Mouse (Mus musculus): ENCODE data around the gene Cpsf3. TPM values are rescaled to one million over a fixed set of nuclear protein-coding genes. Genes with fewer than 3 reads are reported as not detected.

Cpsf3 gene
- polyA plus RNA-seq, 1 experiment from 2014 or later = 112 TPM

DNA sequence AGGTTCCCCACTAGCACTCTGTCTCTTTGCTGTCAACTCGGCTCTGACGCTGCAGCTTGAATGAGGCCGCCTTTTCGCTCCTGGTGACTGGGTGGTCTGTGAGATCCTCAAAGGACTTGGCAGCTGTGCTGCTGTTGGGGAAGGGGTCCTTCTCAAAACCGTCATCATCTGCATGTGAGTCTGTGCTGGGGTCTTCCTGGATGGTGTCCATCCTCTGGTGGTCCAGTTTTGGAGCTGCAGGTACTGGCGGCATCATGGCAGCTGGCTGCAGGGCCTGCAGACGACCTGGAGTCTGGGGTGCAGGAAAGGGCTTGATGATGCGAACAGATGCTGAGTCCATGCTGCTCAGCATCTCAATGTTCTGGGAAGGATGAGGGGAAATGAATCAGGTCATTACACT lies 40.1 kb downstream of the Cpsf3 start:
- no peak for ATAC-seq (ENCODE audit: low read depth)
- H3K27me3 ChIP-seq (ENCODE audit: control insufficient read depth, insufficient read depth, low read depth, low read length) = no peaks in the 10 kb centered on the region
- H3K36me3 ChIP-seq (ENCODE audit: control insufficient read depth, insufficient read depth, low read length) = peaks cover 40% of the 10 kb centered on the region
- H3K4me1 ChIP-seq (replicated peaks; ENCODE audit: control insufficient read depth, insufficient read depth, low read length) = no peaks in the 10 kb centered on the region
- no peak overlapping the region for H3K9ac ChIP-seq (ENCODE audit: low read length)
- 89% methylated on average over 8 of the region's 8 CpGs for WGBS
- no peaks in the 10 kb centered on the region for H3K9me3 ChIP-seq (ENCODE audit: control insufficient read depth, low read length)
- no peak overlapping the region for H3K4me2 ChIP-seq (ENCODE audit: low read depth, low read length)
- H3K27ac ChIP-seq (ENCODE audit: low read length) = no peak overlapping the region
- no peak overlapping the region for H3K4me3 ChIP-seq (ENCODE audit: low read length)

DNA sequence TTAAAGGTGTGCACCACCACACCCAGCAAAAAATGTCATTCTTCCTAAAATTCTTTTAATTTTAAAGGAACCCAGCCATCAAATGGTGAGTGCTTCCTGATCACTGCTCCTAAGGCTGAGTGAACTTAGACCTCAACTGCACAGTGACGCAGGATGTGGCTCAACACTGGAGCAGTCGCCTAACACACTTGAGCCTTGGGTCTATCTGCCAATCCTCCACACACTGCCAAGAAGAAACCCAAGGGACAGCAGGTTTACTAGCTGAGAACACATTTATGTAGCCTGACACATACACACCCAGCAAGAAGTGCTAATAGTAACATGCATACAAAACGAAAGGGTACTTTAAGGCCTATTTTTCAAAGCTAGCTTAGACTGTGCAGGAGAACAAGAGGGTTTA lies 41.1 kb downstream of the Cpsf3 start:
- WGBS = 92% methylated on average over 3 of the region's 3 CpGs
- no peak overlapping the region for H3K9ac ChIP-seq (ENCODE audit: low read length)
- peak overlapping the region; percentile 55; the same call in 1 of the 2 replicates for H3K27ac ChIP-seq (ENCODE audit: low read length)
- no peak overlapping the region for H3K4me2 ChIP-seq (ENCODE audit: low read depth, low read length)
- no peaks in the 10 kb centered on the region for H3K27me3 ChIP-seq (ENCODE audit: control insufficient read depth, insufficient read depth, low read depth, low read length)
- ATAC-seq (ENCODE audit: low read depth) = no peak
- no peak overlapping the region for H3K4me3 ChIP-seq (ENCODE audit: low read length)
- no peaks in the 10 kb centered on the region for H3K9me3 ChIP-seq (ENCODE audit: control insufficient read depth, low read length)
- peaks cover 45% of the 10 kb centered on the region for H3K36me3 ChIP-seq (ENCODE audit: control insufficient read depth, insufficient read depth, low read length)
- H3K4me1 ChIP-seq (replicated peaks; ENCODE audit: control insufficient read depth, insufficient read depth, low read length) = no peaks in the 10 kb centered on the region

DNA sequence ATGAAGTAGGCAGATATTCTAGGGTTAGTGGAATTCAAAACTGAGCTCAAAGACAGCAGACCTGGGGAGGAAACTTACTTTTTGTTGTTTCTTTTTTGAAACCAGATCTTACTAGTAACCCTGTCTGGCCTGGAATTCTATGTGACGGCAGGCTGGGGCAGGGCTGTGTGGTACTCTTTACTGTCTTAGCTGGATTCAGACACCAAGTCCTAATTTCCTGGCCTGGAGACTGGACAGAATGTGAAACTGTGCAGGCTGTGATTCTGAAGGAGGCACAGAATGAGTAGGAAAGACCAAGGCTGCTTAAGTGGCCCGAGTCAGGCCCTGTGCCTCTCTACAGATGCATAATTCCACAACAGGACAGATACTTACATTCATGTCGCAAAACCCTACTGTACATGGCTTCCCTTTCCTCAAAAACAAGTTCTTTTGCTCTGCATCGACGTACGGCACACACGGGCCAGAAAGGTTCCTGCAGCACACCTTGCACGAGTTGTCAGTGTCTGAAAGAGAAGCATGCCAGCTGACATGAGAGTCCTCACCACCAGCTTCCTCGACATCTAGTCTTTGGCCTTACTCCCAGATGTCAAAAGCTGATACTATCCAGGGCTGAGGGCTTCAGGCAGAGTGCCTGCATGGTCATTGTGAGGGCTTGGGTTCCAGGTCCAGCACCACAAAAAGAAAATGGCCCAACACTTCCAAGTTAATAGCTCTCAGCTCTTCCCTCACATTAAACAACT lies 44.6 kb downstream of the Cpsf3 start:
- no peak overlapping the region for H3K27ac ChIP-seq (ENCODE audit: low read length)
- H3K27me3 ChIP-seq (ENCODE audit: control insufficient read depth, insufficient read depth, low read depth, low read length) = no peaks in the 10 kb centered on the region
- 87% methylated on average over 9 of the region's 9 CpGs for WGBS
- H3K4me3 ChIP-seq (ENCODE audit: low read length) = no peak overlapping the region
- no peaks in the 10 kb centered on the region for H3K4me1 ChIP-seq (replicated peaks; ENCODE audit: control insufficient read depth, insufficient read depth, low read length)
- H3K9me3 ChIP-seq (ENCODE audit: control insufficient read depth, low read length) = no peaks in the 10 kb centered on the region
- H3K36me3 ChIP-seq (ENCODE audit: control insufficient read depth, insufficient read depth, low read length) = peaks cover 43% of the 10 kb centered on the region
- no peak overlapping the region for H3K4me2 ChIP-seq (ENCODE audit: low read depth, low read length)
- ATAC-seq (ENCODE audit: low read depth) = no peak
- H3K9ac ChIP-seq (ENCODE audit: low read length) = no peak overlapping the region

DNA sequence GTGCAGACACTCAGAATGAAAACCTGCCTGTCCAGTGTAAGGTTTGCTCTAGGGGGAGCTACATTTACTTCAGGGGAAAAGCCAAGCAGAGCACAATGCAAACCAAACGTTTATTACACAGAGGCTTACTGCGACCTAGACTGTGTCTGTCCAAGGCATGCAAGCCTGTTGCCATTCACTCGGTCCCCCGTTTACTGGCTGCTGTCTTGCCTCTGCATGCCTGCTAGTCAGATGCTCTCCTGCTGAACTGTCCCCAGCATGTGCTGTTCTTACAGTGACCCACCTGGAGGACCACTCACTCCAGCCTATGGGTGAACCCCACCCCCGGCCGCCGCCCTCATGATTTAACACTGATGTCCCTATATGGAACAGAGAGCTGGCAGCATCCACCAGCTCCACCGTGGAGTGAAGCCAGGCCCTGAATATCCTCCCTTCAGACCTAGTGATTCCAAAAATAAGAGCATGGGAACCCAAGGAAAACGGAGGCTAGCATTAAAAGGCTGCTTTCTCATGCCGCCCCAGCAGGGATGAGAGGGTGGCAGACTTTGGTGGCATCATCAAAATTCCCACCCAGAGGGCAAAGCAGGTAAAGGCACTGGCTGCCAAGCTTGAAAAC lies 45.9 kb downstream of the Cpsf3 start:
- Histone ChIP-seq H3K27me3 (ENCODE audit: control insufficient read depth, insufficient read depth, low read depth, low read length) (no peaks in the 10 kb centered on the region), H3K36me3 (ENCODE audit: control insufficient read depth, insufficient read depth, low read length) (peaks cover 47% of the 10 kb centered on the region), H3K9ac (ENCODE audit: low read length) (no peak overlapping the region), H3K9me3 (ENCODE audit: control insufficient read depth, low read length) (no peaks in the 10 kb centered on the region), H3K4me2 (ENCODE audit: low read depth, low read length) (no peak overlapping the region), H3K27ac (ENCODE audit: low read length) (no peak overlapping the region), H3K4me1 (replicated peaks; ENCODE audit: control insufficient read depth, insufficient read depth, low read length) (no peaks in the 10 kb centered on the region), H3K4me3 (ENCODE audit: low read length) (no peak overlapping the region)
- WGBS = 85% methylated on average over 10 of the region's 10 CpGs
- ATAC-seq (ENCODE audit: low read depth) = no peak

DNA sequence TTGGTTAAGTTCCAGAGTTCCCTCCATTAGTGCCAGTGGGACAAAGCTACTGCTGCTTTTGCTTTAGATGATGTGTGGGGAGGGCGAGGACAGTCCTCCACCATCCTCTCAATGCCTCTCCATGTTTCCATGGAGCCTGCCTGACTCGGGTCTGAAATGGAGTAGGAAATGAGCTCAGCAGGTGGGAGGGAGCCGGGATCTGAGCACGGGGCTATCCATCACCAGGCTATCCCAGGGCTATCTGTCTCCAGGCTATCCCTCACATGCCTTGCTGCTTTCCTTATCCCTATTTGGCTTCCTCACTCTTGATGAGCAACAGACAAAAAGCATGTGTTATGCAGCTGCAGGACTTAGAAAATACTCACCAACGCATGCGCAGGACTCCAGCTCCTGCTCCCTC lies 46.5 kb downstream of the Cpsf3 start:
- H3K9me3 ChIP-seq (ENCODE audit: control insufficient read depth, low read length) = no peaks in the 10 kb centered on the region
- no peak overlapping the region for H3K4me3 ChIP-seq (ENCODE audit: low read length)
- H3K27me3 ChIP-seq (ENCODE audit: control insufficient read depth, insufficient read depth, low read depth, low read length) = no peaks in the 10 kb centered on the region
- no peak for ATAC-seq (ENCODE audit: low read depth)
- H3K9ac ChIP-seq (ENCODE audit: low read length) = no peak overlapping the region
- H3K4me2 ChIP-seq (ENCODE audit: low read depth, low read length) = no peak overlapping the region
- H3K27ac ChIP-seq (ENCODE audit: low read length) = no peak overlapping the region
- H3K36me3 ChIP-seq (ENCODE audit: control insufficient read depth, insufficient read depth, low read length) = peaks cover 46% of the 10 kb centered on the region
- H3K4me1 ChIP-seq (replicated peaks; ENCODE audit: control insufficient read depth, insufficient read depth, low read length) = no peaks in the 10 kb centered on the region
- 83% methylated on average over 6 of the region's 6 CpGs for WGBS

DNA sequence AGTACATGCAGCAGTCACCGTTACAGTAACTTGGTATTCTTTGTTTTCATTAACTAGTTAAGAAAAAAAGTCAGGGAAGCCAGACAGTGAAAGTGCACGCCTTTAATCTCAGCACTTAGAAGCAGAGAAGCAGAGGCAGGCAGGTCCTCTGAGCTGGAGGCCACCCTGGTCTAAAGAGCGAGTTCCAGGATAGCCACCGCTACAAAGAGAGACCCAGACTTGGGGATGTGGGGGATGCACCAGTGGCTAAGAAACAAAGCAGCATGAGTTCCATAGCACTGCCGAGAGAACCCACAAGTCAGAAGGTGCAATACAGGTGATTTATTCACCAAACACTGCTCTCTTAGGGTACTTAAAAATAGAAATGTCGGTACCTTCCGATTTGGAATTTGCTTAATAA lies 47.8 kb downstream of the Cpsf3 start:
- no peak for ATAC-seq (ENCODE audit: low read depth)
- 89% methylated on average over 7 of the region's 7 CpGs for WGBS

DNA sequence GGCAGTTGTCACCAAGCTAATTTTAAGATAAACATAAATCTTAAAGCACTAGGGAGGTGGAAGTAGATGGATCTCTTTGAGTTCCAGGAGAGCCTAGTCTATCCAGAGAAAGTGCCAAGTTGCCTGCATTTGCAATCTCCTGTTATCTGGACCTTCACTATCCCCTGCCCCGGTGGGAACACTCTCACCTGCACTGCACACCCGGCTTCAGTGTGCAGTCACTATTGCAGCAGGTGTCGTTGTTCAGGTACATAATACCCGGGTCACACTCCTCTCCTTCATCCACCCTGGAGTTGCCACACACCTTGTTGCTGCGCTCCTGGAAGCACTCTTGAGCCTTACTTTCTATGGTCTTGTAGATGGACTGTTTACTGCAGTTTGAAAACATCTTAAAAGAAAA lies 48.6 kb downstream of the Cpsf3 start:
- no peaks in the 10 kb centered on the region for H3K27me3 ChIP-seq (ENCODE audit: control insufficient read depth, insufficient read depth, low read depth, low read length)
- 93% methylated on average over 5 of the region's 5 CpGs for WGBS
- no peak overlapping the region for H3K4me3 ChIP-seq (ENCODE audit: low read length)
- ATAC-seq (ENCODE audit: low read depth) = no peak
- H3K4me1 ChIP-seq (replicated peaks; ENCODE audit: control insufficient read depth, insufficient read depth, low read length) = no peaks in the 10 kb centered on the region
- no peaks in the 10 kb centered on the region for H3K9me3 ChIP-seq (ENCODE audit: control insufficient read depth, low read length)
- no peak overlapping the region for H3K27ac ChIP-seq (ENCODE audit: low read length)
- H3K9ac ChIP-seq (ENCODE audit: low read length) = no peak overlapping the region
- H3K36me3 ChIP-seq (ENCODE audit: control insufficient read depth, insufficient read depth, low read length) = peaks cover 42% of the 10 kb centered on the region
- H3K4me2 ChIP-seq (ENCODE audit: low read depth, low read length) = no peak overlapping the region

More for the DNA sequence above, 47.8 kb downstream of the Cpsf3 start:
- H3K9ac ChIP-seq (ENCODE audit: low read length) = no peak overlapping the region
- H3K27ac ChIP-seq (ENCODE audit: low read length) = no peak overlapping the region
- no peak overlapping the region for H3K4me2 ChIP-seq (ENCODE audit: low read depth, low read length)
- no peaks in the 10 kb centered on the region for H3K27me3 ChIP-seq (ENCODE audit: control insufficient read depth, insufficient read depth, low read depth, low read length)
- H3K4me3 ChIP-seq (ENCODE audit: low read length) = no peak overlapping the region
- H3K9me3 ChIP-seq (ENCODE audit: control insufficient read depth, low read length) = no peaks in the 10 kb centered on the region
- no peaks in the 10 kb centered on the region for H3K4me1 ChIP-seq (replicated peaks; ENCODE audit: control insufficient read depth, insufficient read depth, low read length)
- H3K36me3 ChIP-seq (ENCODE audit: control insufficient read depth, insufficient read depth, low read length) = peaks cover 42% of the 10 kb centered on the region

DNA sequence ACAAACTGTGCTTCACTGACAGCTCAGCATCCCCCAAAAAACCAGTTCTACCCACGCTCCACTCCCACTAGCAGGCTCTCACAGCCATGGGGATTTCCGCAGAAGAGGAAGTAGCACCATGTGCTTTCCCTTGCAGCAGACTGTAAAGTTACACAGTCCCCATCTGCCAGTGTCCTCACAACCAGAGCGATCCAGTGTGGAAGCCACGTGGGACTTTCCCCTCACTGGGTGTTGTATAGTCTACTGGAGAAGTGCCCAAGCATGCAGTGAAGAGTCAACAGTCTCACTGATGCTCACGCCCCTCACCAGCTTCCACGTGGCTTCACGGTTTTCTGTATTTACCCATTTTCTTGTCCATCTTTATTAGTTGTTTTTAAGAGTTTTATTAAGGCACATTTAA lies 50.7 kb downstream of the Cpsf3 start:
- Histone ChIP-seq H3K4me3 (ENCODE audit: low read length) (no peak overlapping the region), H3K27me3 (ENCODE audit: control insufficient read depth, insufficient read depth, low read depth, low read length) (no peaks in the 10 kb centered on the region), H3K9ac (ENCODE audit: low read length) (no peak overlapping the region), H3K36me3 (ENCODE audit: control insufficient read depth, insufficient read depth, low read length) (peaks cover 41% of the 10 kb centered on the region), H3K9me3 (ENCODE audit: control insufficient read depth, low read length) (no peaks in the 10 kb centered on the region), H3K27ac (ENCODE audit: low read length) (no peak overlapping the region), H3K4me1 (replicated peaks; ENCODE audit: control insufficient read depth, insufficient read depth, low read length) (no peaks in the 10 kb centered on the region), H3K4me2 (ENCODE audit: low read depth, low read length) (no peak overlapping the region)
- 84% methylated on average over 7 of the region's 7 CpGs for WGBS
- no peak for ATAC-seq (ENCODE audit: low read depth)

DNA sequence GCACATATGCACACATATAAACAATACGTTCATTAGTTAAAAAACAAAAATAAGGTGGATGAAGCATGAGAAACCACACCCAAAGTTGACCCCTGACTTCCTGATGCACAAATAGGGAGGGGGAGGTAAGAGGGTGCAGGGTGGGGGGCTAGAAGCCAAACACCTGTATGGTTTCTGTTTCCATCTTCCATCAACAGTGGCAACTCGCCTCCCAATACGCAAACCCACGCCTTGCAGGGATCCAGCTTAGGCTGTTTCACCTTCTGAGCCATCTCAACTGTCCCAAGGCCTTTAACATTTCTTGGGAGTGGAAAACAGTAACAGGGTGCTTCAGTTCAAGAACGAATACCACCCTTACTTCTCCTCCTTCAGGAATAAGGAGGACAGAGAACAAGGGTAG lies 52.0 kb downstream of the Cpsf3 start:
- Histone ChIP-seq H3K9me3 (ENCODE audit: control insufficient read depth, low read length) (no peaks in the 10 kb centered on the region), H3K9ac (ENCODE audit: low read length) (no peak overlapping the region), H3K4me2 (ENCODE audit: low read depth, low read length) (no peak overlapping the region), H3K4me3 (ENCODE audit: low read length) (no peak overlapping the region), H3K27ac (ENCODE audit: low read length) (no peak overlapping the region), H3K36me3 (ENCODE audit: control insufficient read depth, insufficient read depth, low read length) (peaks cover 32% of the 10 kb centered on the region), H3K27me3 (ENCODE audit: control insufficient read depth, insufficient read depth, low read depth, low read length) (no peaks in the 10 kb centered on the region), H3K4me1 (replicated peaks; ENCODE audit: control insufficient read depth, insufficient read depth, low read length) (no peaks in the 10 kb centered on the region)
- WGBS = 95% methylated on average over 5 of the region's 5 CpGs
- ATAC-seq (ENCODE audit: low read depth) = no peak

Data from lung, embryonic 16.5 days (tissue).